Mouse (Mus musculus) left cerebral cortex, adult 2 months (tissue): ENCODE measurements around the gene Epop. TPM values are rescaled to one million over a fixed set of nuclear protein-coding genes. Genes with fewer than 3 reads are reported as not detected.
"Not testable (repeated sequence)": the region's sequence is repeated elsewhere in the genome, so short reads cannot be mapped to it uniquely, and the experiment has no call there.

Experiments
- DNase-seq, 2 experiments: peaks; one replicate each; pipeline ENCODE4 v3.0.0; 2021 to 2022; ENCODE audit warnings: low spot score in 2 of 2, mixed read lengths in 1 of 2; ENCODE audit errors: extremely low spot score in 1 of 2
- H3K27ac ChIP-seq: fragments of 200-600 bp; 2 replicates; pipeline ENCODE4 v1.8.1; 2022
- H3K4me3 ChIP-seq: fragments of 200-600 bp; 2 replicates; pipeline ENCODE4 v1.8.1; 2022
- CTCF ChIP-seq: fragments of 200-600 bp; IDR thresholded peaks from 2 replicates; pipeline ENCODE4 v1.8.1; 2022; ENCODE audit warnings: antibody characterized with exemption, mild to moderate bottlenecking, moderate library complexity
- intact Hi-C: fragments of 180-260 bp; cut with DNase I; formaldehyde crosslinking; loops from one replicate; pipeline ENCODE4 v1.15.1; 2025
- total RNA-seq, 2 experiments: library from RNA; stranded (reverse); gene quantifications; 2 replicates each; pipeline ENCODE4 v1.2.3; 2021

Gene Epop
- total RNA-seq, 2 experiments from 2014 or later, result 99.9 to 107 TPM

DNA sequence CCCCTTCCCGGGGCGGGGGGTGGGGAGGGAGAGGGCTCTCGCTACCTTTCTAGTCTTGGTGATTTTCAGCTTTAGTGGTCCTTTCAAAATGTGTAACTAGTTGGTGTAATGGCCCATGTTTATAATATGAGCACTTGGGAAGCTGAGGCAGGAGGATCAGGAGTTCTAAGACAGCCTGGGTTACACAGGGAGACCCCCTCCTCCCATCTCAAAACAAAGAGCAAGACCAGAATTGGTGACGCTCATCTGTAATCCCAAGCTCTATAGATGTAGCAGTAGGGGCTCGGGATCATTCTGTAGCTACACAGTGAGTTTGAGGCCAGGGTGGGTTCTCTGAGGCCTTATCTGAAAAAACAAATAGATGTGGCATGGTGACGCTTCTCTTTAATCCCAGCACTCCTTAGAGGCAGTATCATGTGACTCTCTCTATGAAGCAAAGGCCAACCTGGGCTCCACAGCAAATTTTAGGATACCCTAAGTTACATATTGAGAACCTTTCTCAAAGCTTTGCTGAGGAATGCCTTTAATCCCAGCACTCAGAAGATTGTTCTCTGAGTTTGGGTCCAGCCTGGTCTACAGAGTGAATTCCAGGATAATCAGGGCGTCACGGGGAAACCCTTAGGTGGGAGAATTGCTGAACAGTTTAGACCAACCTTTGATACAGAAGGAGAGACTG lies 14.0 kb upstream of the Epop start:
- no peak for DNase-seq
- Histone ChIP-seq H3K4me3 (no peak overlapping the region), H3K27ac (no peak overlapping the region)
- no peak for TF ChIP-seq CTCF
- intact Hi-C loops, result no loop called here

DNA sequence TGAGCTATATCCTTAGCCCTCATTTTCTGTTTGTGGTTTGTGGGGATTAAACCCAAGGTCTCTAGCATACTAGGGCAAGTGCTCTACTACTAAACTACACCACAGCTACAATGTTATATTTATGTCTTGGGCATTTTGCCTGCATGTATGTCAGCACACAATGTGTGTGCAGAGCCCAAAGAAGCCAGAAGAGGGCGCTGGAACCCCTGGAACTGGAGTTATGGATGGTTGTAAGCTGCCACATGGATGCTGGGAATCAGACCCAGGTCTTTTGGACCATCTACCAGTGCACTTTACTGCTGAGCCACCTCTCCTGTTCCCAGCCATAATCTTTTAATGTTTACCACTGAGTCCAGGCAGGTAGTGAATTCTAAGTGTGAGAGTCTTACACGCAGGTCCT lies 13.2 kb upstream of the Epop start:
- H3K4me3 ChIP-seq, result no peak overlapping the region
- no peak for DNase-seq
- peak overlapping the region; percentile 95 for H3K27ac ChIP-seq
- peak; percentile 35 for TF ChIP-seq CTCF
- intact Hi-C loops, result no loop called here

- TF ChIP-seq CTCF, result no peak
- intact Hi-C loops, result no loop called here
- Histone ChIP-seq H3K27ac (peak overlapping the region; percentile 95), H3K4me3 (no peak overlapping the region)
- DNase-seq, result peak; percentile 59 to 78
Observed at GRCm38 (mm10) chr11:97641668-97642067, 12.2 kb upstream of the Epop start.

GRCm38 (mm10) chr11:97635468-97636019 lies 6.0 kb upstream of the Epop start:
- Histone ChIP-seq H3K4me3 (no peak overlapping the region), H3K27ac (no peak overlapping the region)
- intact Hi-C loops, result no loop called here
- DNase-seq, result no peak
- TF ChIP-seq CTCF, result no peak

DNA sequence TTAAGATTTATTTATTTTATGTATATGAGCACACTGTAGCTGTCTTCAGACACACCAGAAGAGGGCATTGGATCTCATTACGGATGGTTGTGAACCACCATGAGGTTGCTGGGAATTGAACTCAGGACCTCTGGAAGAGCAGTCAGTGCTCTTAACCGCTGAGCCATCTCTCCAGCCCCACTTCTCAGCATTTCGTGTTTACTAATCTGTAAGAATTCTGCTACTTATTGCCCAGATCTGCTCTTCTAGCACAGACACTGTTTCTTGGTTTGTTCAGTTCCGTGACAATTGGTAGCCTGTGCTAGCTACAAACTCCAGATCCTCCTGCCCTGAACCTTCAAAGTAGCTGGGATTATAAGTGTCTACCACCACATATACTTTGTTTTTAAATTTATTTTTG lies 2.9 kb upstream of the Epop start:
- intact Hi-C loops, result loop anchor here (5.0 kb wide), 2 partner anchors 35 to 110 kb away; partner anchors contain the start of gene Pip4k2b
- H3K4me3 ChIP-seq, DNase-seq: not testable (repeated sequence)
- peak overlapping the region; percentile 86; the same call in 1 of the 2 replicates for H3K27ac ChIP-seq

DNA sequence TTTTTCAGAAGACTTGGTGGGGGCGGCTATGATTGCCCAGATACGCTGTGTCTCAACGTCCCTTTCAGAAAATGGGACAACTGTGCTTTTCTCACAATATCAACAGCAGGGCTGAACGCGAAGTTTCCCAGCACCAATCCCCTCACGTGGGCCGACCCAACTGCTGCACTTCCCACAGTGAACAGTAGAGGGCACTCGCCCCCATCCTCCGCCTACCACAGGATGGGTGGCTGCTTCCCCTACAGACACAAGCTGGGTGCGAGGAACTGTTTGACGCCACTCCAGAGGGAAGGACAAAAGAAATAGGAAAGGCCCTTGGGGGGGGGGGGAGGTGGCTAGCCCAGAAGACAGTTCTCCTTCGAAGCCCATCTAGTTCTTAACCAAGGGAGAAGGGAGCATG lies 2.4 kb upstream of the Epop start:
- DNase-seq, result peak; percentile 76 to 91
- Histone ChIP-seq H3K27ac (peak overlapping the region; percentile 86), H3K4me3 (no peak overlapping the region)
- peak; percentile 91 for TF ChIP-seq CTCF
- intact Hi-C loops, result loop anchor here (5.0 kb wide), 2 partner anchors 35 to 110 kb away; partner anchors contain the start of gene Pip4k2b

DNA sequence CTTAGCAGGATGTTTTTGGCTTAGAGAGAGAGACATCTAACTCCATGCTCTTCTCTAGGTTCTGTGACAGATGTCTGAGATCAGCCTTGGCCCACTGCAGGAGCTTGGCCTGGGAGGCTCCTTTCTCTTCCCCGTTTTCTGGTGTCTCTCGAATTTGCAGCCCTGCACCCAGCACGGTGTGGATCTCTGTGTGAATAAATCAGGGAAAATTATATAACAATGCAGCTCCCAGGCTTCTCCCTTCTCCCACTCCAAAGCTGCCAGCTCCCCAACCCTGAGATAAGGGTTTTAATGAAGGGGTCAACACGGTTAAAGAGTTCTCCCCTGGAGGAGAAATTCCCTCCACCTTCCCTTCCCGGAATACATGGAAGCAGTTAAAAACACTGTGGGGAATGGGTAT lies 2.0 kb upstream of the Epop start:
- peak overlapping the region; percentile 86 for H3K27ac ChIP-seq
- no peak for TF ChIP-seq CTCF
- DNase-seq, result peak in 1 of 2 experiments; percentile 35
- intact Hi-C loops, result loop anchor here (5.0 kb wide), 2 partner anchors 36 to 111 kb away; partner anchors contain the start of gene Pip4k2b
- no peak overlapping the region for H3K4me3 ChIP-seq

GRCm38 (mm10) chr11:97631046-97631445 lies 1.5 kb upstream of the Epop start:
- no peak for DNase-seq
- H3K4me3 ChIP-seq, result no peak overlapping the region
- intact Hi-C loops, result loop anchor here (5.0 kb wide), 2 partner anchors 36 to 111 kb away; partner anchors contain the start of gene Pip4k2b
- H3K27ac ChIP-seq, result peak overlapping the region; percentile 86
- TF ChIP-seq CTCF, result no peak

GRCm38 (mm10) chr11:97628568-97629518 lies 659 bp downstream of the Epop start:
- TF ChIP-seq CTCF, result no peak
- Histone ChIP-seq H3K27ac (peak overlapping the region; percentile 72), H3K4me3 (peak overlapping the region; percentile 77)
- DNase-seq, result peak in 1 of 2 experiments; percentile 35
- intact Hi-C loops, result loop anchor here (10.0 kb wide), 1 partner anchor 264 kb away; the partner anchor contains the start of gene Socs7

DNA sequence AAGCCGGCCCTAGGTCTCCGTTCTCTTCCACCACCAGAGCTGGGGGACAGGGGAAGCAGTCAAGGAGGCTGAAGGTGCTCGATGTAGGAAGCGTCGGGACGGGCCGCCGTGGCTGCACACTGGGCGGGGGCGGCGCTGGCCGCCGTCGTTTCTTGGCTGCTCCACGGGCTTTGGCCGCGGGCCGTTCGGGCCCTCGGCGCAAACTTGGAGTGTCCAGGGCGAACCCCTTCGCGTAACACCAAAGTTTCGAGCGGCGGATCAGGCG lies 1.3 kb downstream of the Epop start:
- intact Hi-C loops, result loop anchor here (10.0 kb wide), 1 partner anchor 263 kb away; the partner anchor contains the start of gene Socs7
- DNase-seq, result no peak
- no peak for TF ChIP-seq CTCF
- H3K4me3 ChIP-seq, result peak overlapping the region; percentile 77
- no peak overlapping the region for H3K27ac ChIP-seq

DNA sequence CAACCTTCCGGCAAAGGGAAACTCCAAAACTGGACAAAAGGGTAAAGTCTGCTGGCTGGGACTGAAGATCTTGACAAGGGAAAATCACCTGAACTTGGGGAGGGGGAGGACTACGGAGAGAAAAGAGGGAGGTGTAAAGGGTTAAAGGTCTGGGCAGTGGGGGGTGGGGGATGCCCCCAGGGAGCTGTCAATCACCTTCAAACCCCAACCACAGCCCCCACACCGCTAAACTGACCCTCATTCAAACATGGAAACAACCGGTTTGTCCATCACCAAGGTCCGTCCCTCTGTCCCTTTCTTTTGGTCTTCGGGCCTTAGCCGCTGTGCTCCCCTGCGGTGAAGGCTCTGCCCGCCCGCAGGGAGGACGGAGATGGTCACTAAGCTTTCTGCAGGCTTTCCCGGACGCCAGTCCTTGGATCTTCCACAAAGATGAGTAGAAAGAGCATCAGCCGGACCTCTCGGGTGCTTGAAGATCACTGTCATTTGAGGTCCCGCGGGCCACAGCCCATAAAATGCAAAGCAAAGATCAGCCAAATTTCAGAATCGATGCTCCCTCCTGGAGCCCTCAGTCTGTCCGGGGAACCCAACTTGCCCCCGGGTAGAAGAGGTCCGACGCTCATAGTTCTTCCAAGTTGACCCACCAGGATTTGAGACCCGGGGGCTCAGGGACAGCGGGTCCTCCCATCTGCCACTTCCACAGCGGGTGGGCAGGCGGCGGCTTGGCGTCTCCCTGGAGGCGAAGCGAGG lies 1.8 kb downstream of the Epop start:
- H3K27ac ChIP-seq, result no peak overlapping the region
- intact Hi-C loops, result loop anchor here (10.0 kb wide), 1 partner anchor 263 kb away; the partner anchor contains the start of gene Socs7
- no peak for TF ChIP-seq CTCF
- H3K4me3 ChIP-seq, result peak overlapping the region; percentile 77
- DNase-seq, result peak in 1 of 2 experiments; percentile 33
